Comparison of ENCODE assay signal across 13 mouse cellular contexts in the genomic region with DNA sequence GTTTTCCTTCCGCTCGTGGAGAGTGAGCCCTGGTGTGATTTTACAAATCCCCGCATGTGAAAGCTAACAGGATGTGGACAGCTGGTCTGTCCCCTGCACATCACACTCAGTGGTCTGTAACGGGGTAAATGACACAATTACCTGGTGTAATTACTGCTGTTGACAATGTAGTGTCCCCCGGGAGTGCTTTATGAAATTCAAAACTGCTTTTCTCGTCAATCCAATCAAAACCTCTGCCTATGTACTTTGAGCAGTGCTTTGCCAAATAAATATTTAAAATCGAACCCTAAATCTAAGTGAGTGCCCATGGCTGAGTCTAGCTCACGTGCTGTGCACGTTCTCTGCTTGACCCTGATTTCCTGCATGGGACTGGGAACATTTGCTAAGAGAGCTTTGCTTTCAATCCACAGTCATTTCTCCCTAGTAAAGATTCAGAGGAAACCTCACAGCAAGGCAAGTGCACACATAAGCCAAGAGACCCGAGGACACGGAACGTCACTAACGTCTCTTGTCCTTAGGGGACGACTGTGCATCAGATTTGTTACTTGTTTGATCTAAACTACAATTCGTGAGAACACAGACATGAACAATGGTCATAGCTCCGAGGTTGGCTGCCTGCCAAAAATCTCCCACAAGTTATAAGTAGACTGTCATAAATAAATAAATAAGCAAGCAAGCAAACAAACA.
A peak's percentile ranks its signal among the peaks of the same experiment; 100 is the strongest.
DNase-seq lines count a peak whose midpoint lies in the region; ATAC-seq and TF ChIP-seq lines count a peak whose summit lies in the region.
"Had no signal": no experiment of that assay in that cellular context is flagged by ENCODE, and none has a peak within 500 bp of the region (broad histone marks: within the 10 kb centered on the region; RNA-seq: fewer than 3 reads in every experiment).

No protein-coding gene starts in this region.

- H3K27ac ChIP-seq in lung, embryonic 14.5 days (ENCODE audit: low read depth) = no peak overlapping the region
- no peak overlapping the region for H3K27ac ChIP-seq in forebrain, postnatal 0 days (ENCODE audit: low read depth, low read length)
- H3K27ac ChIP-seq in neural tube, embryonic 15.5 days (replicated peaks) = peak overlapping the region; percentile 60
- H3K27ac ChIP-seq: limb, embryonic 13.5 days; stomach, postnatal 0 days had no signal

- no peak overlapping the region for H3K9ac ChIP-seq in lung, embryonic 14.5 days
- no peak overlapping the region for H3K9ac ChIP-seq in forebrain, postnatal 0 days
- no peak overlapping the region for H3K9ac ChIP-seq in neural tube, embryonic 15.5 days (replicated peaks)
- H3K9ac ChIP-seq: limb, embryonic 13.5 days had no signal

- no peak for ATAC-seq in lung, embryonic 14.5 days (ENCODE audit: insufficient read depth)
- ATAC-seq in forebrain, postnatal 0 days = no peak
- ATAC-seq in neural tube, embryonic 15.5 days (ENCODE audit: low FRiP score) = peak; percentile 59
- ATAC-seq: intestine, embryonic 16.5 days had no signal

- DNase-seq in embryo, embryonic 11 days = peak; percentile 12
- no peak for DNase-seq in embryo, embryonic 9.5 days (ENCODE audit: extremely low spot score)
- peak; percentile 34 for DNase-seq in lung, embryonic 14.5 days
- DNase-seq in lung, postnatal 4 days = no peak
- peak; percentile 33 for DNase-seq in forebrain, postnatal 0 days
- DNase-seq in spleen, adult 12 weeks (ENCODE audit: low spot score) = no peak
- no peak for DNase-seq in testis, postnatal 10 days (ENCODE audit: low spot score)
- DNase-seq: lung, postnatal 36 days had no signal

- H3K4me3 ChIP-seq in lung, embryonic 14.5 days (ENCODE audit: low read depth, low read length) = no peak overlapping the region
- no peak overlapping the region for H3K4me3 ChIP-seq in forebrain, postnatal 0 days (ENCODE audit: low read depth, low read length)
- no peak overlapping the region for H3K4me3 ChIP-seq in neural tube, embryonic 15.5 days (replicated peaks)
- H3K4me3 ChIP-seq: limb, embryonic 13.5 days had no signal

- H3K4me1 ChIP-seq in lung, embryonic 14.5 days (ENCODE audit: insufficient read depth) = no peaks in the 10 kb centered on the region
- no peaks in the 10 kb centered on the region for H3K4me1 ChIP-seq in forebrain, postnatal 0 days (ENCODE audit: insufficient read depth)
- H3K4me1 ChIP-seq in neural tube, embryonic 15.5 days = peaks cover 22% of the 10 kb centered on the region

- no peaks in the 10 kb centered on the region for H3K27me3 ChIP-seq in lung, embryonic 14.5 days (ENCODE audit: insufficient read depth, low read length)
- H3K27me3 ChIP-seq in forebrain, postnatal 0 days (ENCODE audit: insufficient read depth, low read length) = no peaks in the 10 kb centered on the region
- no peaks in the 10 kb centered on the region for H3K27me3 ChIP-seq in neural tube, embryonic 15.5 days (replicated peaks)
- H3K27me3 ChIP-seq: CH12.LX; limb, embryonic 13.5 days had no signal

- no peak overlapping the region for H3K4me2 ChIP-seq in lung, embryonic 14.5 days
- no peak overlapping the region for H3K4me2 ChIP-seq in forebrain, postnatal 0 days (ENCODE audit: low read depth)
- H3K4me2 ChIP-seq in neural tube, embryonic 15.5 days = peak overlapping the region; percentile 4; the same call in 1 of the 2 replicates
- H3K4me2 ChIP-seq: limb, embryonic 13.5 days had no signal

- no peaks in the 10 kb centered on the region for H3K36me3 ChIP-seq in lung, embryonic 14.5 days (ENCODE audit: insufficient read depth)
- no peaks in the 10 kb centered on the region for H3K36me3 ChIP-seq in forebrain, postnatal 0 days (ENCODE audit: insufficient read depth)
- no peaks in the 10 kb centered on the region for H3K36me3 ChIP-seq in neural tube, embryonic 15.5 days
- H3K36me3 ChIP-seq: limb, embryonic 13.5 days had no signal

- H3K9me3 ChIP-seq in lung, embryonic 14.5 days (ENCODE audit: low read depth, low read length) = no peaks in the 10 kb centered on the region
- no peaks in the 10 kb centered on the region for H3K9me3 ChIP-seq in forebrain, postnatal 0 days (ENCODE audit: low read length)
- H3K9me3 ChIP-seq in neural tube, embryonic 15.5 days (replicated peaks) = no peaks in the 10 kb centered on the region
- H3K9me3 ChIP-seq: limb, embryonic 13.5 days had no signal

- 55% methylated on average over 16 of the region's 16 CpGs for WGBS in lung, embryonic 14.5 days
- WGBS in forebrain, postnatal 0 days = 29% methylated on average over 16 of the region's 16 CpGs
- 24% methylated on average over 16 of the region's 16 CpGs for WGBS in neural tube, embryonic 15.5 days

- no peak for TF ChIP-seq CTCF in lung, embryonic 14.5 days (IDR thresholded peaks at IDR 0.05; ENCODE audit: low read depth)
- no peak for TF ChIP-seq CTCF in forebrain, postnatal 0 days (IDR thresholded peaks at IDR 0.05; ENCODE audit: low read depth)

Comparison
In these comparisons a context has a peak if more than half of its experiments do, and no peak if none do; other contexts are left out.
1. DNase-seq: peak in embryo, embryonic 11 days (single experiment), lung, embryonic 14.5 days (single experiment) and forebrain, postnatal 0 days (single experiment); none in embryo, embryonic 9.5 days (single experiment), lung, postnatal 4 days (0 of 2), spleen, adult 12 weeks (single experiment) and testis, postnatal 10 days (single experiment).